Mouse (Mus musculus) hindbrain, embryonic 11.5 days (tissue): Measurements from ENCODE around the gene Nedd9. TPM values are rescaled to one million over a fixed set of nuclear protein-coding genes. Genes with fewer than 3 reads are reported as not detected.

Experiments used
- ATAC-seq: fragments of 200-750 bp; cut with Nextera tagmentation; 2 replicates; pipeline ENCODE4 v1.8.0; 2017; ENCODE audit warnings: mild to moderate bottlenecking, moderate TSS enrichment, moderate library complexity; ENCODE audit not compliant: low FRiP score
- DNase-seq: peaks from one replicate; pipeline ENCODE4 v3.0.0-alpha.2; 2015; ENCODE audit warnings: low spot score
- H3K27ac ChIP-seq: fragments of 300-500 bp; sonication (generic); 2 replicates; pipeline ENCODE4 v1.5.1; 2014; ENCODE audit warnings: mild to moderate bottlenecking, low read depth, low read length
- H3K27me3 ChIP-seq: fragments of 300-500 bp; sonication (generic); 2 replicates; pipeline ENCODE4 v1.6.1; 2014; ENCODE audit warnings: mild to moderate bottlenecking, low read length, moderate library complexity, mixed read lengths; ENCODE audit not compliant: control insufficient read depth, insufficient read depth
- H3K36me3 ChIP-seq: fragments of 300-500 bp; sonication (generic); 2 replicates; pipeline ENCODE4 v1.6.1; 2014; ENCODE audit warnings: mild to moderate bottlenecking, low read length, moderate library complexity, mixed read lengths; ENCODE audit not compliant: control insufficient read depth, insufficient read depth
- H3K4me1 ChIP-seq: fragments of 300-500 bp; sonication (generic); replicated peaks from 2 replicates; pipeline ENCODE4 v1.6.1; 2014; ENCODE audit warnings: low read length, mixed read lengths; ENCODE audit not compliant: control insufficient read depth, insufficient read depth
- H3K4me2 ChIP-seq: fragments of 300-500 bp; sonication (generic); replicated peaks from 2 replicates; pipeline ENCODE4 v1.6.1; 2014; ENCODE audit warnings: mild to moderate bottlenecking, low read depth, low read length
- H3K4me3 ChIP-seq: fragments of 300-500 bp; sonication (generic); 2 replicates; pipeline ENCODE4 v1.5.1; 2014; ENCODE audit warnings: low read depth, low read length
- H3K9ac ChIP-seq: fragments of 300-500 bp; sonication (generic); 2 replicates; pipeline ENCODE4 v1.6.1; 2014; ENCODE audit warnings: low read depth, low read length
- H3K9me3 ChIP-seq: fragments of 300-500 bp; sonication (generic); 2 replicates; pipeline ENCODE4 v1.6.1; 2016; ENCODE audit warnings: low read length; ENCODE audit not compliant: control insufficient read depth
- WGBS: fragments of 180-500 bp; shearing (Covaris S2); extraction: QIAGEN DNeasy Blood & Tissue Kit; methylation state at CpG from one replicate; pipeline ENCODE4 v1.1.7; 2014; 5-methylcytosine and 5-hydroxymethylcytosine counted together
- polyA plus RNA-seq: library from polyadenylated mRNA; unstranded; fragments of >200 nt; fragmentation: Nextera tagmentation; extraction: Ambion mirVana; gene quantifications from 2 replicates; pipeline ENCODE4 v1.2.1, GENCODE M21; 2014

Gene Nedd9
- polyA plus RNA-seq, 1 experiment from 2014 or later, result 22.6 TPM

DNA sequence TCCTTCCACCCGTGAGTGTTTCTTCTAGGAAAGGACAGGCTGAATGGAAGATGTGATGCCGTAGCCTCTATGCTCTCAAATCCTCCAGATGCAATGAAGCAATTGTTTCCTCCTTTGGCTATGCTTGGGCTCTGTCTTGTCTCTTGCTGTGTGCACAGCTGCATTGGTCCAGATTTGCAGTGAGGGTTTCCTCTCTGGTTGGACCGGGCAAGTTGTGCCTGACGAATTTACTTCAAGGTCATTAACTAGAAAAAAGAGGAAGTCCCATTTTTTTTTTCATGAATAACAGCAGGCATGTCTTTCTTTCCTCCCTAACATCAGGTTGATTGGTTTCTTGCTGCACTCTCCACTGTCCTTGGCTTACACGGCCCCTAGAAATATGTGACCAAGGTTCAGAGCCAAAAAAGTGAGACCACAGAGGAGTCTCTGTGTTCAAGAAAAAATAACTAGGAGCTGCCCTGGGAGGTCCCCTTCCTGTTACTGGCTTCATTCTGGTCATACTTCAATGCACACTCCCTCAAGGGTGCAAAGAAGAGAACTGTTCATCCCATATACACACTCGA is 84.6 kb downstream of the Nedd9 start:
- Histone ChIP-seq H3K27me3 (no peaks in the 10 kb centered on the region), H3K27ac (no peak overlapping the region), H3K4me1 (no peaks in the 10 kb centered on the region), H3K4me2 (no peak overlapping the region), H3K9ac (no peak overlapping the region), H3K9me3 (no peaks in the 10 kb centered on the region), H3K4me3 (no peak overlapping the region), H3K36me3 (no peaks in the 10 kb centered on the region)
- 54% methylated on average over 6 of the region's 6 CpGs for WGBS
- no peak for ATAC-seq
- no peak for DNase-seq

DNA sequence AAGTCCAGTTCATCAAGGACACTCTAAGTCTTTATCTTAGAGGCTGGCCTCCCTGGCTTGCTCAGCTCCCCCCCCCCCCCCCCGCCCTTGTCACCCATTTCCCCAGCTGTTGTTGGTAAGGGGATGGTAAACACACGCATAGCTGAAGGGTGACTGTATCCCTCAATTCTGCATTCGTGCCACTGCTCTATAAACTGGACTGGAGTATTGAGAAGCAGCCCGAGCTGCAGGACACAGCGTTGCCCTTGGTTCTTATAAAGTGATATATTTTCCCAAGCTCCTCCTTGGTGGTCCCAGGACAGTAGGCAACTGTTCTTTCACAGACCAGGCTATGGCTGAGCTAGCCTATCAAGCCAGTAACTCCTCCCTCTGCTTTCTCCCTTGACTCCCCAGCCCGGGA is 85.4 kb downstream of the Nedd9 start:
- Histone ChIP-seq H3K27ac (no peak overlapping the region), H3K36me3 (no peaks in the 10 kb centered on the region), H3K4me3 (no peak overlapping the region), H3K9ac (no peak overlapping the region), H3K4me1 (no peaks in the 10 kb centered on the region), H3K27me3 (no peaks in the 10 kb centered on the region), H3K4me2 (no peak overlapping the region), H3K9me3 (no peaks in the 10 kb centered on the region)
- peak; percentile 60 for ATAC-seq
- peak; percentile 6 for DNase-seq
- WGBS, result 67% methylated on average over 5 of the region's 6 CpGs

- Histone ChIP-seq H3K4me2 (no peak overlapping the region), H3K27ac (no peak overlapping the region), H3K27me3 (no peaks in the 10 kb centered on the region), H3K4me1 (no peaks in the 10 kb centered on the region), H3K9me3 (no peaks in the 10 kb centered on the region), H3K36me3 (no peaks in the 10 kb centered on the region), H3K4me3 (no peak overlapping the region), H3K9ac (no peak overlapping the region)
- WGBS, result 80% methylated on average over 3 of the region's 3 CpGs
- ATAC-seq (no peak), DNase-seq (no peak)
Observed at GRCm38 (mm10) chr13:41400289-41400688, 86.9 kb downstream of the Nedd9 start.

DNA sequence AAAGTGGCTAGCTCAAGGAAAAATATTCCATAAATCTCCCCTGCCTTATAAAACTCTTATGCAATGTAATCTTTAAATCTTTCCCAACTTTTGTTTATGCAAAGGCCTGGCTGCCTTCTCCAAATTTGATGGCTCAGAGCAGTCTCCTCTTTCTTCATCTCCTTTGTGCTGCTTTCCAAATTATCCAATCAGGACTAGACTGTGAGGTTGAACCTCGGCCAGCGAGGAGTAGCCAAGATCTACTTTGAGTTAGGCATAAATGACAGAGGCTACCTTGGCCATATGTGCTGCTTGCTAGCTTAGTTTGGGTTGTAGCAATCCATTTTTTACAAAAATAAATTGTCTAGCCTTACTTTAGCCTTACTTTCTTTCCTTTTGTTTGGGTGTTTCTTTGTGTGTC is 95.0 kb downstream of the Nedd9 start:
- DNase-seq, result no peak
- H3K27me3 ChIP-seq, result no peaks in the 10 kb centered on the region
- no peak overlapping the region for H3K27ac ChIP-seq
- no peak overlapping the region for H3K4me3 ChIP-seq
- 86% methylated on average over 2 of the region's 2 CpGs for WGBS
- H3K36me3 ChIP-seq, result no peaks in the 10 kb centered on the region
- no peaks in the 10 kb centered on the region for H3K4me1 ChIP-seq
- no peak overlapping the region for H3K4me2 ChIP-seq
- H3K9me3 ChIP-seq, result no peaks in the 10 kb centered on the region
- no peak for ATAC-seq
- H3K9ac ChIP-seq, result no peak overlapping the region

DNA sequence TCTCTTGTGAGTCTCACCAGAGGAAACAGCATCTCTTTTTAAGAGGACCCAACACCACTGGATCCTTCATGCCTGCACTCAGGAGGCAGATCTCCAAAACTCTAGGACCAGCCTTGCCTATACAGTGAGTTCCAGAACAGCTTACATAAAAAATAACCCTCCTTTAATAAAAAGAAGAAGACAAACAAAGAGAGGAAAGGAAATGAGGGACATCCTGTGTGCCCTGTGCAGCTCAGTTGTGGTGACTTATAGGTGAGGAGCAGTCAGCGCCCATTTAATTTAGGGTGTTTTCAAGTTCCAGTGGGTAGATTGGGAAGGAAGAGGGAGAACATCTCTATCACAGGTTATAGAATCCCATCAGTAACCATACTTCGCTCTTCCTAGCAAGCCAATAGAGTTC is 96.5 kb downstream of the Nedd9 start:
- Histone ChIP-seq H3K9ac (no peak overlapping the region), H3K4me1 (no peaks in the 10 kb centered on the region), H3K27me3 (no peaks in the 10 kb centered on the region), H3K9me3 (no peaks in the 10 kb centered on the region), H3K4me3 (no peak overlapping the region), H3K27ac (no peak overlapping the region), H3K36me3 (no peaks in the 10 kb centered on the region), H3K4me2 (no peak overlapping the region)
- ATAC-seq (no peak), DNase-seq (no peak)
- whole genome bisulfite sequencing, result 97% methylated on average over 2 of the region's 2 CpGs

- H3K4me1 ChIP-seq, result no peaks in the 10 kb centered on the region
- ATAC-seq, result no peak
- 72% methylated on average over 4 of the region's 4 CpGs for WGBS
- H3K4me2 ChIP-seq, result no peak overlapping the region
- H3K27ac ChIP-seq, result no peak overlapping the region
- H3K4me3 ChIP-seq, result no peak overlapping the region
- H3K9me3 ChIP-seq, result no peaks in the 10 kb centered on the region
- H3K36me3 ChIP-seq, result no peaks in the 10 kb centered on the region
- H3K27me3 ChIP-seq, result no peaks in the 10 kb centered on the region
- DNase-seq, result no peak
- no peak overlapping the region for H3K9ac ChIP-seq
Observed at GRCm38 (mm10) chr13:41386581-41386980, 100.6 kb downstream of the Nedd9 start.

GRCm38 (mm10) chr13:41384896-41385295 is 102.3 kb downstream of the Nedd9 start:
- no peaks in the 10 kb centered on the region for H3K4me1 ChIP-seq
- H3K9ac ChIP-seq, result no peak overlapping the region
- ATAC-seq (no peak), DNase-seq (no peak)
- H3K27me3 ChIP-seq, result no peaks in the 10 kb centered on the region
- no peaks in the 10 kb centered on the region for H3K36me3 ChIP-seq
- no peak overlapping the region for H3K4me2 ChIP-seq
- H3K4me3 ChIP-seq, result no peak overlapping the region
- H3K27ac ChIP-seq, result no peak overlapping the region
- no peaks in the 10 kb centered on the region for H3K9me3 ChIP-seq
- 91% methylated on average over 4 of the region's 4 CpGs for WGBS

GRCm38 (mm10) chr13:41382635-41383034 is 104.5 kb downstream of the Nedd9 start:
- Histone ChIP-seq H3K36me3 (no peaks in the 10 kb centered on the region), H3K4me3 (no peak overlapping the region), H3K27ac (no peak overlapping the region), H3K9ac (no peak overlapping the region), H3K4me2 (no peak overlapping the region), H3K4me1 (no peaks in the 10 kb centered on the region), H3K9me3 (no peaks in the 10 kb centered on the region), H3K27me3 (no peaks in the 10 kb centered on the region)
- no peak for DNase-seq
- no peak for ATAC-seq

DNA sequence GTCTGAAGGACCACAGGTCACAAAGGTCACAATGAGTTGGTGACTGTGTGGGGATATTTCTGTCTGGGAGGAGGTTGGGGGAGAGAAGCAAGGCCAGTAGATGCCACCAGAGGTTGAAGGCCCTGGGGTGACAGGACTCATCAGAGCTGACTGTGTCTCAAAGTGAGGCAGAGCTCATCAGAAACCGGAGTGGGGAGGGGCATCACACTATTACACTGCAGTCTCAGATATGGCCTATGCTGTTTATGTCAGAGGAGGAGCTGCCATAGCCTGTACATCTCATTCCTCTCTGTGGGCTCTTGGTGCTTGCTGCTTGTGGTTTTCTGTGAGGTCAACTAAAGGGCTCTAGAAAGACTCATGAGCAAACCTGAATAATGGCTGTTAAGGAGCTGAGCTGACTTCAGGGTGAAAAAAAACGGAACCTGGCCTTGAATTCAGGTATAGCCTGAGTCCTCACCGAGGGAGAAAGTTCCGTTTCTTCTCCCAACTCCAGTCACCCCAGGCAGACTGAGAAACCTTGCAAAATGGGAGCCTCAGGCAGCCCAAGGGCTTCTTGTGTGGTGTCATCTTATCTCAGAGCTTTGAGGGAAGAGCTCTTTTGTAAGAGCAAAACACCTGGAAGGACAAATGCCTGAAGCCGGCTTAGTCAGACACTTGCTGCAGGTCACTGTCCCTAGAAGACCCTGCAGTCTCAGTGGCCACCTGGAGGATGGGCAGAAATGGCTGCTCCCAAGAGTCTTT is 105.2 kb downstream of the Nedd9 start:
- ATAC-seq (no peak), DNase-seq (no peak)

More for the DNA sequence above, 105.2 kb downstream of the Nedd9 start:
- no peaks in the 10 kb centered on the region for H3K27me3 ChIP-seq
- H3K9me3 ChIP-seq, result no peaks in the 10 kb centered on the region
- H3K4me3 ChIP-seq, result no peak overlapping the region
- no peaks in the 10 kb centered on the region for H3K4me1 ChIP-seq
- H3K4me2 ChIP-seq, result no peak overlapping the region
- no peak overlapping the region for H3K27ac ChIP-seq
- H3K9ac ChIP-seq, result no peak overlapping the region
- no peaks in the 10 kb centered on the region for H3K36me3 ChIP-seq
- WGBS, result 81% methylated on average over 5 of the region's 5 CpGs
